Mouse (Mus musculus) frontal cortex, postnatal 36 days (tissue): ENCODE measurements at regions not wholly inside any gene's neighbourhood (a gene's known extent, or its start where the extent isn't known, plus 50 kb on each side); places are given as distances from the start of the nearest gene placed in this dataset.

Source experiments
- DNase-seq, 2 experiments: peaks; one replicate each; pipeline ENCODE4 v3.0.0; 2022; ENCODE audit warnings: low spot score in 2 of 2

DNA sequence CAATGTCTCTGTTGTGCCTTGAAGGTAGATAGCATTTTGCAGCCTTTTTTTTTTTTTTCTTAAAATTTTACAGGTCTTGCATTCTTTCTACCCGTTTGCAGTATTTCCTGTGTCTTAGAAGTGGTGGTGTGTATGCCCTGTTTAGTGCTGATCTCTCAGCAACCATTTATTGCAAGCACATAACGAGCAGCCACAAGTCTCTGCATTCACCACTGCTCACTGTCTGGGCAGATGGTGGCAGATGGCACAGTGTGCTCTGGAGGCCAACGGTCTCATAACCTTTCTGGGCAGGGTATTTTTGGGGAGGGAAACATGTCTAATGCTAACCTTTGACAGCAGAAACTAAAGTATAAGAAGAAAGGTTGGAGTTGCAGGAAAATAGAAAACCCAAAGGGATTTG is 266.1 kb upstream of the Ptger4 start:
- no peak for DNase-seq

GRCm38 (mm10) chr15:5511046-5511445 is 267.1 kb upstream of the Ptger4 start:
- no peak for DNase-seq

DNA sequence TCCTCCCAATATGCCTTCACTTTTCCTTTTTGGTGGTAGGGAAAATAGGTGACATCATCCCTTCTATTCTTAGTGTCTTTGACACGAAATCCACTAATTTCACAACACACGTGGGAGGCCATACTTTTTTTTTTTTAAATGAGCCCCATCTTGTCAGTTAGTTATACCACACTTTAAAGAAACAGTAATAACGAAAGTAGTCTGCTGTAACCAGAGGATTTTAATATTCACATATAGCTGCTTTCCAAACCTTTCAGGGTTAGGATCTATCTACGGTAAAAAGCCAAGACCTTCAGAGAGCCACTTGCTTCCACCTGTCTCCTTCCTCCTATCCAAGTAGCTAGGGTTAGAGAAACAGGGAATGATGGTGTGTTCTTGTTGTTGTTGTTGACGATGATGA is 268.6 kb upstream of the Ptger4 start:
- no peak for DNase-seq

GRCm38 (mm10) chr15:5513146-5513545 is 269.2 kb upstream of the Ptger4 start:
- DNase-seq = no peak

GRCm38 (mm10) chr15:5514217-5514616 is 270.2 kb upstream of the Ptger4 start:
- DNase-seq = no peak

GRCm38 (mm10) chr15:5517244-5517966 is 273.4 kb upstream of the Ptger4 start:
- DNase-seq = no peak

DNA sequence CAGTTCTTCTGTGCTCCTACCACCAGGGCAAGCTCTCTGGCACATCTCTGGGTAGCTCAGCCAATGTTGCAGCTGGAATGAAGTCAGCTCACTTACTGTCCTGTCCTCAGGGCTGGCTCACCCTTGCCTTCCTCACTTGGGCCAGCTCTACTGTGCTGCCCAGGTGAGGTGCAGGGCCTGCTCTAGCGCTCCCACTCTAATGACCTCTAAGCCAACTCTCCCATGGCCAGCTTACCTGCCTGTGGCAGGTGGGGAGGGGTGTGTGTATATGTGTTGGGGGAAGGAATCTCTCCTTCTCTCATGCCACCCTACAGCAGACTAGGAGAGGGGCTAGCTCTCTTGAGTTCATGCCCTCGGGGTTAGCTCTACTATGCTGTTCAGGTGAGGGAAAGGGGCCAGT is 275.6 kb upstream of the Ptger4 start:
- no peak for DNase-seq

GRCm38 (mm10) chr15:5519997-5520396 is 276.0 kb upstream of the Ptger4 start:
- no peak for DNase-seq

DNA sequence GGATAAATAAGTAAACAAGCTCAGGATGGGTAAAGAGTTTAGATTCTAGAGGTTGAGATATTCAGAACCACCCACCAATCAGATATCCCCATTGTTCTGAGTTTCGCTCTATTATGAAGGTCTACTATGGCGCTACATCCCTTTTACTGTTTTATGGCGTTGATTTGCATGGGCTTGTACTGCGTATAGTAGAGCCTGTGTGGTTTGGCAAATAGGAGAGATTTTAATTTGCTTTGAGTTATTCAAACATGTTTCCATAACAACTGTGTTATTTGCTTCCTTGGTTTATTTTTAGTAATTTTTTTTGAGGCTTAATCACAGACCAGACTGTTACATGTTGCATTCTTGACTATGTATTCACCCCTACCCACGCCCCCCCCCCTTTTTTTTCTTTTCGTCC is 284.6 kb upstream of the Ptger4 start:
- no peak for DNase-seq

- no peak for DNase-seq
Measured at GRCm38 (mm10) chr15:5533656-5534055, 289.7 kb upstream of the Ptger4 start.

GRCm38 (mm10) chr15:5537432-5537831 is 293.4 kb upstream of the Ptger4 start:
- DNase-seq = no peak

DNA sequence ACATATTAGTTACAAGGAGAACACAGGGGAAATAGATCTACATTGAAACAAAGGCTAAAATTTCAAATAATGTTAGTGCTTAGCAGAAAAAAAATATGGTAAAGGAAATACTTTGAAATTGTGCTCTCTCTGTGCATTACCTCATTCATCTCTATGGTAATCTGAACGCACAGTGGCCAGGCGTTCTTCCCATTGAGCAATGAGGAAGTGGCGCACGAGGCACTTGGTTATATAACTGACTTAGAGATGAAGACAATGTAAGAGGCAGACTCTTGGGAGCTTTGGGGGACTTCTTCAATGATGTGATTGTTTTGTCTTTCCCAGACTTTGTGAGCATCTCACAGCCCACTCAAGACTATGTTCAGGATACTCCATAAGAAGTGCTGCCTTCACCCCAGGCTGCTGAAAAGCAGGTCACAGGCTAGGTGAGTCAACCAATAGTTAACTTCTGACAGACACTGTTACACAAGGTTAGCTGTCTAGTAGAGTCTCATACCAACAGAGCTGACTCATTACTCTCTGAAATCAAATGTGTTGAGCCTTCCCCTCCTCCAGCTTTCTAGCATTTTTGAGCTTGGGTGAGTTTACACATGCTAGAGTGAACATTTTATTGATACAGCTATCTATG is 295.4 kb upstream of the Ptger4 start:
- no peak for DNase-seq

DNA sequence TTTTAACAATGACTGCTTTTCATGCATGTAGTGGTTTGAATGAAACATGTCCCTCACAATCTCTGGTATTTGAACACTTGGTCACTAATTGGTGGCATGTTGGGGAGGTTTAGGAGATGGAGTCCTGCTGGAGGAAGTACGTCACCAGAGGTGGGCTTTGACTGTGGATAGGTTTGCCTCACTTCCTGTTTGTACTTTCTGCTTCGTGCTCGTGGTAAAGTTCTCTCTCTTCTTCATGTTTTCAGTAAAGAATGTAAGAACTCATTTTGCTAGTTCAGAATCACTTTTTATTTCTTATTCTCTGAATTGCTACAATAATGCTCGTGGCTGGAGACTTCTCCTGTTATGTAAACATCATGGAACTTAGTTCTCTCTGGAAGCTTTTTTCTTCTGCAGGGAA is 310.5 kb upstream of the Ptger4 start:
- DNase-seq = no peak

GRCm38 (mm10) chr15:5554926-5555325 is 310.9 kb upstream of the Ptger4 start:
- DNase-seq = no peak

- DNase-seq = no peak
Measured at GRCm38 (mm10) chr15:5555381-5556066, 311.5 kb upstream of the Ptger4 start.

- no peak for DNase-seq
Measured at GRCm38 (mm10) chr15:5561783-5562182, 317.8 kb upstream of the Ptger4 start.

DNA sequence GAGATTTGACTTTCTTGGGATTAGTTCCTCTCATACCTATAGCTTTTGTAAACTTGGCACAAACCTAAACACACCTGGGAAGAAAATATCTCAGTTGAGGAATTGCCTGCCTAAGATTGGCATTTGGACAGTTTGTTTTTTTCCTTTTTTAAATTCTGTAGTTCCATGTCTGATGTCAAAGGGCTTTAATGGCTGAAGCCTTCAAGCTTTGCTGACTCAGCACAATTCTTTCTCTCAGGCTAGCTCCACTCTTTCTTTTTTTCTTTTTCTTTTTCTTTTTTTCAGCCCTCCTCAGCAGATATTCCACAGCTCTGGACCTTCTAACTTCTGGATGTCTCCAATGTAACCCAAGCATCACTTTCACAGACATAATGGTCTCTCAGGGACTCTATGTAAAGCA is 330.4 kb upstream of the Ptger4 start:
- DNase-seq = no peak

DNA sequence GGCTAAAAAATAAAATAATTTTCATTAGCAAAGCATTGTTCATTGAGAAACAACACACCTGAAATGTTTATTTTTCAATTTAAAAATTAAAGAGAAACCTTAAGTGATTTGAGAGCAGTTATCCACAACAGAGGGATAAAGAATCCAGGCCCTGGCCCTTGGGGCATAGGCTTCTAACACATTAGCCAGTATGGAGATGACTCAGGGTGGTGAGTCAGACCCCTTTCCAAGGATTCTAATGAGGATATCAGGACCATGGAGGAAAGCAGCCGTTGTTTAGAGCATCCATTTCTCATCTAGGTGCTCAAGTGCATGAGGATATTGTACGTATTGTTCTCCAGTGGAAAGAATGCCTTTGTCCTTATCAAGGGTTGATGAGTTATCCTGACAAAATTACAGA is 335.6 kb upstream of the Ptger4 start:
- no peak for DNase-seq

- DNase-seq = peak in 1 of 2 experiments; percentile 1
Measured at GRCm38 (mm10) chr15:5580416-5580815, 336.4 kb upstream of the Ptger4 start.

GRCm38 (mm10) chr15:5584381-5584780 is 340.4 kb upstream of the Ptger4 start:
- no peak for DNase-seq

DNA sequence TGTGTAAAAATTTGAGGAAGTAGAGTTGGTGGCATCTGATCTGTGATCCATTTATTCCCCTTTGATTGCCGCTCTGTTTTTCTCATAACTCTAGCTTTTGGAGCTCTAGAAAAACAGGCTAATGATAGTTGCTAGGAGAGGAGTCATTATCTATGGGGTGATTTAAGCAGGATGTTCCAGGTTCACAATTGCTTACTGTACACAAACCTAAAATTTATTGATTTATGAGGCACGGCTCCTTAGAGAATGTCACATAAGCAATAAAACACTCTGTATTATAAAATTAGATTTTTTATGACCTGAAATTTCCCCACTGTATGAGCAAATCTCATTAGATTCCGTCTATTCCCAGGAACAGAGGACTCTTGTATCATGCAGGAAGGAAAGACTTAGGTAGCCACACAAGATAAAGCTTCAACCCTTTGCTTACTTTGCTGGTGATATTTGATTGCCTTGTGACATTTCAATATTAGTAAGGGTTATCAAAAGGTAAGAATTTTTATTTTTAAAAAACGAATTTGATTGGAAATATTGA is 360.8 kb upstream of the Ptger4 start:
- no peak for DNase-seq

GRCm38 (mm10) chr15:5607533-5607932 is 363.5 kb upstream of the Ptger4 start:
- DNase-seq = no peak

- DNase-seq = no peak
Measured at GRCm38 (mm10) chr15:5623021-5623420, 379.0 kb upstream of the Ptger4 start.
